Mouse (Mus musculus) cerebral cortex, adult 2 months (tissue): ENCODE measurements around the gene Ppp1r18.

ENCODE experiments used
- WGBS: fragments of 180-500 bp; shearing (Covaris S2); methylation state at CpG from one replicate; pipeline ENCODE4 v1.1.7; 2018; 5-methylcytosine and 5-hydroxymethylcytosine counted together

Gene Ppp1r18

DNA sequence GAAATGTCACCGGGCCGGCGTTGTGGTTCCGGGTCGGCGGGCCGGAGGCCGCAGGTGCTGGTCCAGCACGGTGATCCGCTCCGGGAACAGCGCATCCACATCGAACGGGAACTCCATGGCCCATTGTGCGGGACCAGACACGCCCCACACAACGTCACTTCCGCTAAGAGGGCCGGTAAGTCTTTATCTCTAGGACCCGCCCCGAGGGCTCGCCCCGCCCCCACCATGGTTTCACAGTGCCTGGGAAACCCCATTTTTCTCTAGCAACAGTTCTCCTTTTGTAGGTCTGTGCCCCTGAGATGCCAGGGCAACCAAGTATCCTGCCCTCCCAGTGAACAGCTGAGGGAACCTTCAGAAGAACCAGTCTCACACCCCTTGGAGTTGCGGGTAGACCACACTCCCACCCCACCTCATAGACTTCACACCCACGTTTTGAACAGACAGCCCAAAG lies 44.6 kb downstream of the Ppp1r18 start, which contains the start of gene Atat1:
Atat1 (minus strand) TSS at position 157 of the 451 bp plus-strand sequence.
- WGBS, result 2% methylated on average over 25 of the region's 25 CpGs

- WGBS, result 74% methylated on average over 6 of the region's 6 CpGs
These were observed 49.6 kb downstream of the Ppp1r18 start for GRCm38 (mm10) chr17:35914975-35915374.

DNA sequence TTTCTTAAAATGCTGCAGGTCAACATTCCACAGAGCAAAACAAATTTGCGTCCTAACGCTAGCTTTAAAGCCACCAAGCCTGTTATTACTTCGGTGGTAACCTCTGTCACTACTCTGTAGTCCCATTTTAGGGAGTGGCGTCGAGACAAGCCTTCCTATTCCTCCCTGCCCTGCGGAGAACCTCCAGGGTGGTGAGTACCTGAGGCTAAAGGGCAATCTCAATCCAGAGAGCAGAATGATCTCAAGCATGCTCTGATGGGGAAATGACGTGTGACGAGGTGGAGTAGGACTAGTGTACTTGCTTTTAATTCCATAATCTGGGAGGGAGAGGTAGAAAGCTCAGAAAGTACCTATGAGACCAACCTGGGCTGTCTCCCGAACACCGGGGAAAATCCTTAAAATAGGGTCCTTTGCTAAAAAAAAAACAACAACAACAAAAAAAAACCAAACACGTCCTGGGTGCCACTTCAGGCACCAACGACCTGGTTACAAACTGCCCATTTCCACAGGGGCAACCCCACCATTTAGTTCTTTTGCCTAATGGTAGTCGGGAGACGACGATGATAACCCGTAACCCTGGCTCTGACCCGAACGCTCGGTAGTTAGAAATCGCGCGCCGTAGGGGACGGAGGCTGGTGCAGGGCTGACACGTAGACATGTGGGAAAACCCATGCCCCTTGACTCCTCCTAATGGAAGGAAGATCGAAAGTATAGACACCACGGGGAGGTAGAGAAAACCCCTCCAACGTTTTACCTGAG lies 50.3 kb downstream of the Ppp1r18 start:
- WGBS, result 2% methylated on average over 28 of the region's 28 CpGs

GRCm38 (mm10) chr17:35916297-35917142 lies 51.1 kb downstream of the Ppp1r18 start, which contains the start of the genes Mrps18b and Ppp1r10:
Mrps18b (minus strand) TSS chr17:35916389.
Ppp1r10 (plus strand) TSS chr17:35916434.
- under 1% methylated on average over 83 of the region's 83 CpGs for WGBS

DNA sequence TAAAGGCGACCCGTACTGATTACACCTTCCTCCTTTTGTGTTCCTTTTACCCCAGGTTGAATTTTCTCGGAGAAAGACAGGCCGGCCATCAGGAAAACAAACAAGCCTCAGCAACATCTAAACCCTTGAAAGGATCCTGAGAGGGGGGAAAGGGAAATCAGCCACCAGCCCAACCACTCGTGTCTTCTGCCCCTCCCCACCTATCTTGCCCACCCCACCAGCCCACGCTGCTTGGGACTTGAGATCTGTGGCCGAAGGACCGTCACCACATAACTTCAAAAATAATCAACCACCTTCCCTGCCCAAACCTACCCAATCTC lies 51.7 kb downstream of the Ppp1r18 start:
- 0% methylated on average over 8 of the region's 8 CpGs for WGBS

- WGBS, result 0% methylated on average over 13 of the region's 13 CpGs
These were observed 52.3 kb downstream of the Ppp1r18 start for GRCm38 (mm10) chr17:35917463-35918251.

DNA sequence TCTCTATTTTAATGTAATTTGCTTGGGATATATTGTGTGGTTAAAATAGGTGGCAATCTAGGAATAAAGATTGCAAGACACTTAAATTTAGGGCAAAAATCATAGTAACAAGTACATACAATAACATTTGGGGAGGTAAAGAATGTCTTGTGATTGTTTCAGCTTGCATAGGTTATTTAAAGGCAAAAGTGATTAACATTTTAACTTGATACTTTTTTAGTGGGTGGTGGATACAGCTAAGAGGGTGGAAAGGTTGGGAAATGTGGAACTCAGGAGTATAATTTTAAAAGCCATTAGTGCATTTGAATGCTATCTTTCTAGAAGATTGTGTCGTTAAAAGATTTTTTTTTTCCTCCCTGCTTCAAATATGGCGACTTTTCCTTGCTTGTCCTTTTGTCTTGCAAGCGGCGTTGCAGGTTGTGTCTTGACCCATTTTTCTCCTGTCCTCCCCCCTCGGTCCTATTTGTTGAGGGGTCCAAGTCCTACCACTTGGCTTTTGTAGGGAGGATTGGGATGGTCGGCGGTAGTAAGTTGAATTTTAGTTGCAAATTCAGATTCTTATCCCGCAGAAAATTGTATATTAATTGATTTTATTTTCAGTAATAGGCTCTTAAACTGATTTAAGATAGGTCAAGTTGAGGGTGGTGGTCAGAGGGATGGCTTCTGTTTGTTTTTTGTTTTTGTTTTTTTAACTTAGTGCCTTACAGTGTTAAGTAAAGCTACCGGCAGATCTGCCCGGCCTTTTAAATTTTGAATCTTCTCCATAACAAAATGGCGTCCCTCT lies 53.1 kb downstream of the Ppp1r18 start:
- 1% methylated on average over 11 of the region's 11 CpGs for WGBS

GRCm38 (mm10) chr17:35919060-35919715 lies 53.8 kb downstream of the Ppp1r18 start:
- WGBS, result under 1% methylated on average over 7 of the region's 7 CpGs

DNA sequence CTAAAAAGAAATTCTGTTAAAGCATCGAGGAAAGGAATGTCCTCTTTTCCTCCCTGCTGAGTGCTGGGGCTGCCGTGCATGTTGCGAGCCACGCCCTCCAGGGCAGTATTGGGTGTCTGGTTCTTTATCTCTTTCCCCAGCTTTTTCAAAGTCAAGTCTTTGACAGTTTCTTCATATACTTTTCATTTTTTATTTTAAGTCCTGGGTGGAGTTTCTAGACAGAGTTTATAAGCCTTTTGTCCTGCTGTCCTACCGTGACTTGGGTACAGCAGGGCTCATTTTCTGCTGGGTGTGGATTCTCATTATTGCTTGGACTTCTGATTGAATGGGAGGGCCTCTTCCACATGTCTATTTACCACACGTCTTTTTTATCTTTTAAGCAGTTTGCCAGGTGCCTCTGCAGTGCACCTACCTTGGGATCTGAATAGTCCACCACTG lies 54.5 kb downstream of the Ppp1r18 start:
- 24% methylated on average over 6 of the region's 6 CpGs for WGBS

DNA sequence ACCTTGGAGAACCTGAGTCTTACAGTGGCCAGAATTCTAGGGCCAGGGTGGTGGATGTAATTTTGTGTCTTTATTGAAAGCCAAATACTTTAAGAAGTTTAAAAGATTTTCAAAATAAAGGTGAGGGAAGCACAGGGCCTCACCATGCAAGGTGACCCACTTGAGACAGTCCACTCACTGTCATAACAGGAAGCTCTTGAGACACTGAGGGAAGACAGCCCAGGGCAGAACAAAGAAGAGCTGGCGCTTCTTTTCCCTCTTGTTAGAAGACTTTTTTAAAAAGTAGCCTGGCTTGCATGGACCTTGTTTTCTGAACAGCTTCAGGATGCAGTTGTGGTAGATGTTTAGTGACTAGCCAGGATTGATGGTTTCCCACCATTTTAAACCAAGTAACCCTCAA lies 55.0 kb downstream of the Ppp1r18 start:
- WGBS, result 55% methylated on average over 1 of the region's 1 CpGs

DNA sequence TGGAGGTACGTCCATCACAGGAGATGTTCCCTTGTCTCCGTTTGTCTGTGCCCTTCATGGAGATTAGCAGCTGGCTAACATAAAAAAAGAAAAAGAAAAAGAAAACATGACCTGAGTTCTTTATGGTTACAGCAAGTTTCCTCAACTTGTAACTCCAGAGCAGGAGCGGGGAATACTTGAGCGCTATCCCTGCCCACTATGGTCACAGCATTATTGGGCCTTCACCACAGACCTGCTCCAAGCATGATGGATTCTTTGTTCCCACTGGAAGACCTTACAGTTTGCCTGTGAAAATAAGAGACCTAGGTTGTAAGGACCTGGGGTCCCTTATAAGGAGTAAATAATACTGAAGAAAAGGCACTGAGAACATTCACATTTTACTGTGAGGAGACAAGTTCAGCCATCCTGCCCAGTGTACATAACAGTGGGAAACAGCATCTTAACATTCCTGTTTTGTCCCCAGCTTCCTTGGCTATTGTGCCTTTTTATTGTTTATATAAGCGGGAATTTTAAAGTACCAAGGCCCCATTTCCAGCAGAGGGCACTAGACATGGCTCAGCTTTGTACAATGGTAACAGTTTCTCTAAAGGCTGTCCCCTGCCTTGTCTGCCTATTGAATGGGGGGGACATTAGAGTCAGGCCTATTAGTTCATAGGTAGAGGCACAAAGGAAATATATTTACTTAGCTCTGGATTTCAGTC lies 55.6 kb downstream of the Ppp1r18 start:
- WGBS, result 54% methylated on average over 5 of the region's 5 CpGs

- WGBS, result 24% methylated on average over 4 of the region's 4 CpGs
These were observed 56.3 kb downstream of the Ppp1r18 start for GRCm38 (mm10) chr17:35921710-35922109.

- 53% methylated on average over 3 of the region's 3 CpGs for WGBS
These were observed 57.2 kb downstream of the Ppp1r18 start for GRCm38 (mm10) chr17:35922566-35922965.

DNA sequence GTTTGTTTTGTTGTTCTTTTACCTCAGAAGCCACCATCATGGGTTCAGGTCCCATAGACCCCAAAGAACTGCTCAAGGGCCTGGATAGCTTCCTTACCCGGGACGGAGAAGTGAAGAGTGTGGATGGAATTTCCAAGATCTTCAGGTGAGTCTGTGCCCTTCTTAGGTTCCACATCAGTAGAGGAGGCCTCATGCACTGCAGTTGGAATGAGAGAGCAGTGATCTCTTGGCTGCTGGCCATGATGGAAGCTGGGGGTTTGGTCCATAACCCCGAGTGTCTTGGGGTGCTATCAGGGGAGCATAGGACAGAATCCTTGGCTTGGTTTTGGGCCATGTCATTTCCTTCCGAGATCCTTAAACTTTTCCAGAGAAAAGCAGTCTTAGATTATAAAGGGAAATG lies 57.9 kb downstream of the Ppp1r18 start:
- 81% methylated on average over 4 of the region's 4 CpGs for WGBS
